Mouse (Mus musculus) liver, embryonic 13.5 days (tissue): Measurements from ENCODE around the gene Drd2. TPM values are rescaled to one million over a fixed set of nuclear protein-coding genes. Genes with fewer than 3 reads are reported as not detected.

ENCODE experiments used
- ATAC-seq: fragments of 200-750 bp; cut with Nextera tagmentation; 2 replicates; pipeline ENCODE4 v1.8.0; 2017; ENCODE audit warnings: low read depth, mild to moderate bottlenecking, moderate number of reproducible peaks, moderate library complexity
- DNase-seq: peaks from one replicate; pipeline ENCODE4 v3.0.0; 2022
- H3K27ac ChIP-seq: fragments of 300-500 bp; sonication (generic); 2 replicates; pipeline ENCODE4 v1.5.1; 2015; ENCODE audit warnings: moderate library complexity, mild to moderate bottlenecking, inconsistent platforms
- H3K27me3 ChIP-seq: fragments of 300-500 bp; sonication (generic); 2 replicates; pipeline ENCODE4 v1.6.1; 2015; ENCODE audit warnings: mild to moderate bottlenecking, inconsistent platforms
- H3K36me3 ChIP-seq: fragments of 300-500 bp; sonication (generic); 2 replicates; pipeline ENCODE4 v1.6.1; 2015; ENCODE audit warnings: mild to moderate bottlenecking, inconsistent platforms
- H3K4me1 ChIP-seq: fragments of 300-500 bp; sonication (generic); replicated peaks from 2 replicates; pipeline ENCODE4 v1.6.1; 2015; ENCODE audit warnings: inconsistent platforms
- H3K4me2 ChIP-seq: fragments of 300-500 bp; sonication (generic); 2 replicates; pipeline ENCODE4 v1.6.1; 2015; ENCODE audit warnings: inconsistent platforms, mild to moderate bottlenecking, moderate library complexity
- H3K4me3 ChIP-seq: fragments of 300-500 bp; sonication (generic); replicated peaks from 2 replicates; pipeline ENCODE4 v1.5.1; 2015; ENCODE audit warnings: mild to moderate bottlenecking, inconsistent platforms
- H3K9ac ChIP-seq: fragments of 300-500 bp; sonication (generic); 2 replicates; pipeline ENCODE4 v1.6.1; 2015; ENCODE audit warnings: mild to moderate bottlenecking, inconsistent platforms
- H3K9me3 ChIP-seq: fragments of 300-500 bp; sonication (generic); replicated peaks from 2 replicates; pipeline ENCODE4 v1.6.1; 2016; ENCODE audit warnings: inconsistent platforms
- WGBS: fragments of 180-500 bp; shearing (Covaris S2); methylation state at CpG from one replicate; pipeline ENCODE4 v1.1.7; 2015; ENCODE audit not compliant: insufficient replicate concordance; 5-methylcytosine and 5-hydroxymethylcytosine counted together
- polyA plus RNA-seq: library from polyadenylated mRNA; unstranded; fragments of >200 nt; fragmentation: Nextera tagmentation; extraction: Ambion mirVana; gene quantifications from 2 replicates; pipeline ENCODE4 v1.2.1, GENCODE M21; 2015

The Drd2 gene
- not detected in 2 replicates for polyA plus RNA-seq

- WGBS: 2% methylated on average over 47 of the region's 84 CpGs
- no peak within 1 kb of the TSS for H3K9ac ChIP-seq
- no peak for DNase-seq
- peaks cover 42% of the 10 kb centered on the region for H3K27me3 ChIP-seq
- 0 out of 2 replicates have a peak, but pooled peaks cover 3% of the 10 kb centered on the region for H3K4me1 ChIP-seq
- H3K36me3 ChIP-seq: no peaks in the 10 kb centered on the region
- peak within 1 kb of the TSS; percentile 36 for H3K4me2 ChIP-seq
- H3K27ac ChIP-seq: no peak within 1 kb of the TSS
- no peaks in the 10 kb centered on the region for H3K9me3 ChIP-seq
- ATAC-seq: peak; percentile 50
- H3K4me3 ChIP-seq: peak within 1 kb of the TSS; percentile 25
These were observed at the start of gene Drd2 for GRCm38 (mm10) chr9:49340136-49341043. Gene Drd2 (plus strand): TSS chr9:49340627.

DNA sequence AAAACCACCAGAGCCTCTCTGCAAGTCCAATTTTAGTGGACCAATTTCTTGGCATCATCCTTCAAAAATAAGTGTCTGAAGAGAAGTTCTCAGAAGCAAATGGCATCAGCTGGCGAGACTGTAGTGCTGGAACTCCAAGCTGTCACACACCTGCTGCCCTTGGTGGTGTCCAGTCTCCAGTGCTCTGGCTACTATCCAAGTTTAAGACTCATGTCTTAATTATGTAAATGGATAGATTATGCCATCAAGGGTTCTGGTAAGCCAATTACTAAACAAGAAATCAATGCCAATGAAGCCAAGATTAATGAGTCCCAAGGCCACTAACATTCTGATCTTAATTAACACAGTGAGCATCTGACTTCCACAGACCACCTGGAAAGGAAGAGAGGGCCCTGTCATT lies 45.3 kb upstream of the Drd2 start:
- Histone ChIP-seq H3K4me2 (no peak overlapping the region), H3K9ac (no peak overlapping the region), H3K4me1 (no peaks in the 10 kb centered on the region), H3K27me3 (no peaks in the 10 kb centered on the region), H3K27ac (no peak overlapping the region), H3K4me3 (no peak overlapping the region), H3K9me3 (no peaks in the 10 kb centered on the region), H3K36me3 (no peaks in the 10 kb centered on the region)
- 44% methylated on average over 1 of the region's 1 CpGs for WGBS
- DNase-seq (no peak), ATAC-seq (no peak)

DNA sequence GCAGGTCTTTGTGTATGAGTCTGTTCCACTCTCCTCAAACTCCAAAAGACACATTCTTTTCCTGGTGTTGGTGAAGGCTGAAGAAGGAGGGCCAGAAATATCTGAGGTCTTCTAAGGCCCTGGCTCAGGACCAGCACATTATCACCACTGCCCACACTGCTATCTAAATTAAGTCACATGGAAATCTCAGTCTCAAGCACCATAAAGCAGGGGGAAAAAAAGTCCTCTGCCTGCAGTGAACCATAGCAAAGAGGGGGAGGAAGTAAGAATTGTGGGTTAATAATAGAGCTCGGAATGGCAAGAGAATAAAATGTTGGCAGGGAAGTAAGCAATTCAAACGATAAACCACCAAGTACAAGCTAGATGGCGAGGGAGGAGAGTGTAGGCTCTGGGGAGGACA lies 32.9 kb upstream of the Drd2 start:
- Histone ChIP-seq H3K4me1 (no peaks in the 10 kb centered on the region), H3K27ac (no peak overlapping the region), H3K9me3 (no peaks in the 10 kb centered on the region), H3K27me3 (no peaks in the 10 kb centered on the region), H3K9ac (no peak overlapping the region), H3K4me3 (no peak overlapping the region), H3K4me2 (no peak overlapping the region), H3K36me3 (no peaks in the 10 kb centered on the region)
- no peak for ATAC-seq
- WGBS: 45% methylated on average over 3 of the region's 3 CpGs
- DNase-seq: no peak

- no peak for DNase-seq
These were observed 29.6 kb upstream of the Drd2 start for GRCm38 (mm10) chr9:49310821-49311220.

DNA sequence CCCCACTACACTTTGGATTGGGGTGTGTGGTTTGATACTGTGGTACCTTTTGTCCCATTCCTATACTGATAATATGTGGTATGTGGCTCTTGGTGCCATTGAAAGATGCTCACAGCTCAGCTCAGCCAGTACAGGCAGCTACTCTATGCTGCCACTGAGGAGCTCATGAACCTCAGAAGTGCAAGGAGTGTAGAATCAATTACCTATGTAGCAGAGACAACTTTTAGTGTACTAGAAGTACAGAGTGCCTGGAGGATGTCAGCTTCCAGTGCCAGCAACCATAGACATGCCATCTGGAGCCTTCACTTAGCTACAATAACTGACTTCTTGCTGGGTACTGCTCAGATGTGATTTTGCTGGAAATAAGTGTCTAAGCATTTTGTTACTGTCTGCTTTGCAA lies 21.8 kb upstream of the Drd2 start:
- H3K4me1 ChIP-seq: no peaks in the 10 kb centered on the region
- no peak overlapping the region for H3K27ac ChIP-seq
- no peak overlapping the region for H3K9ac ChIP-seq
- no peaks in the 10 kb centered on the region for H3K36me3 ChIP-seq
- no peak overlapping the region for H3K4me2 ChIP-seq
- H3K27me3 ChIP-seq: no peaks in the 10 kb centered on the region
- ATAC-seq (no peak), DNase-seq (no peak)
- no peaks in the 10 kb centered on the region for H3K9me3 ChIP-seq
- H3K4me3 ChIP-seq: no peak overlapping the region

More at GRCm38 (mm10) chr9:49310821-49311220, 29.6 kb upstream of the Drd2 start:
- Histone ChIP-seq H3K9me3 (no peaks in the 10 kb centered on the region), H3K4me1 (no peaks in the 10 kb centered on the region), H3K4me2 (no peak overlapping the region), H3K27me3 (no peaks in the 10 kb centered on the region), H3K36me3 (no peaks in the 10 kb centered on the region), H3K9ac (no peak overlapping the region), H3K4me3 (no peak overlapping the region), H3K27ac (no peak overlapping the region)
- ATAC-seq: no peak
- 39% methylated on average over 4 of the region's 4 CpGs for WGBS

GRCm38 (mm10) chr9:49341044-49341365 lies 578 bp downstream of the Drd2 start:
- Histone ChIP-seq H3K9ac (no peak overlapping the region), H3K27ac (no peak overlapping the region), H3K9me3 (no peaks in the 10 kb centered on the region), H3K4me2 (0 out of 2 replicates have a peak overlapping the region, but pooled peaks have one; percentile 36), H3K27me3 (peaks cover 42% of the 10 kb centered on the region), H3K36me3 (no peaks in the 10 kb centered on the region), H3K4me3 (no peak overlapping the region), H3K4me1 (0 out of 2 replicates have a peak, but pooled peaks cover 3% of the 10 kb centered on the region)
- ATAC-seq: no peak
- no peak for DNase-seq
- 4% methylated on average over 10 of the region's 10 CpGs for whole genome bisulfite sequencing

GRCm38 (mm10) chr9:49365763-49366162 lies 25.3 kb downstream of the Drd2 start:
- H3K9ac ChIP-seq: no peak overlapping the region
- H3K4me2 ChIP-seq: no peak overlapping the region
- H3K9me3 ChIP-seq: no peaks in the 10 kb centered on the region
- no peaks in the 10 kb centered on the region for H3K4me1 ChIP-seq
- H3K27me3 ChIP-seq: no peaks in the 10 kb centered on the region
- no peaks in the 10 kb centered on the region for H3K36me3 ChIP-seq
- H3K27ac ChIP-seq: no peak overlapping the region
- DNase-seq (no peak), ATAC-seq (peak; percentile 41; the same call in 1 of the 2 replicates)
- no peak overlapping the region for H3K4me3 ChIP-seq
- 11% methylated on average over 5 of the region's 5 CpGs for WGBS

DNA sequence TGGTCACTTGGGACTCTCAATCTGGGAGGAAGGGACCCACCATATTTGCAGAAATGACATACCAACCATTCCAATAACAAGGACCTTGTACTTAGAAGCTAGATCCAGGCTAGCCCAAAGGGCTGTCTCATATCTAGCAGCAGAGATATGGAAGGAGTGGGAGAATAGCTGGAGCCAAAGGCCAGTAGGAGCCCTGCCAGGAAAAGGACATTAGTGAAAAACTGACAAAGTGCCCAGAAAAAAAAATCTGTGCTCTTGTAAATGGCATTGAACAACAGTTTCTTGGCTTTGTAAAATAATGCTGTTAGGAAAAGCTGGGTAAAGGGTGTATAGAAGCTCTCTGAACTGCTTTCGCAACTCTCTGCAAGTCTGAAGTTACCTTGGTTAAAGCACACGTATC lies 33.5 kb downstream of the Drd2 start:
- Histone ChIP-seq H3K9me3 (no peaks in the 10 kb centered on the region), H3K27me3 (no peaks in the 10 kb centered on the region), H3K4me2 (no peak overlapping the region), H3K4me1 (no peaks in the 10 kb centered on the region), H3K36me3 (no peaks in the 10 kb centered on the region), H3K4me3 (no peak overlapping the region), H3K9ac (no peak overlapping the region), H3K27ac (no peak overlapping the region)
- DNase-seq (no peak), ATAC-seq (no peak)
- WGBS: 58% methylated on average over 2 of the region's 2 CpGs

GRCm38 (mm10) chr9:49379962-49380361 lies 39.5 kb downstream of the Drd2 start:
- DNase-seq: no peak
- no peak overlapping the region for H3K4me3 ChIP-seq
- H3K4me2 ChIP-seq: no peak overlapping the region
- ATAC-seq: no peak
- no peaks in the 10 kb centered on the region for H3K9me3 ChIP-seq
- no peaks in the 10 kb centered on the region for H3K27me3 ChIP-seq
- no peak overlapping the region for H3K27ac ChIP-seq
- H3K4me1 ChIP-seq: no peaks in the 10 kb centered on the region
- no peak overlapping the region for H3K9ac ChIP-seq
- no peaks in the 10 kb centered on the region for H3K36me3 ChIP-seq
- WGBS: 67% methylated on average over 4 of the region's 4 CpGs

GRCm38 (mm10) chr9:49384041-49384440 lies 43.6 kb downstream of the Drd2 start:
- no peak for ATAC-seq
- no peak for DNase-seq
- no peak overlapping the region for H3K4me3 ChIP-seq
- H3K27me3 ChIP-seq: no peaks in the 10 kb centered on the region
- no peaks in the 10 kb centered on the region for H3K9me3 ChIP-seq
- H3K27ac ChIP-seq: no peak overlapping the region
- no peaks in the 10 kb centered on the region for H3K4me1 ChIP-seq
- H3K4me2 ChIP-seq: no peak overlapping the region
- no peak overlapping the region for H3K9ac ChIP-seq
- H3K36me3 ChIP-seq: no peaks in the 10 kb centered on the region
- 73% methylated on average over 3 of the region's 3 CpGs for WGBS

GRCm38 (mm10) chr9:49384855-49385254 lies 44.4 kb downstream of the Drd2 start:
- H3K4me1 ChIP-seq: no peaks in the 10 kb centered on the region
- no peak overlapping the region for H3K4me2 ChIP-seq
- no peak overlapping the region for H3K9ac ChIP-seq
- H3K27ac ChIP-seq: no peak overlapping the region
- 62% methylated on average over 6 of the region's 6 CpGs for WGBS
- ATAC-seq (no peak), DNase-seq (no peak)
- no peak overlapping the region for H3K4me3 ChIP-seq
- H3K27me3 ChIP-seq: no peaks in the 10 kb centered on the region
- no peaks in the 10 kb centered on the region for H3K36me3 ChIP-seq
- H3K9me3 ChIP-seq: no peaks in the 10 kb centered on the region

DNA sequence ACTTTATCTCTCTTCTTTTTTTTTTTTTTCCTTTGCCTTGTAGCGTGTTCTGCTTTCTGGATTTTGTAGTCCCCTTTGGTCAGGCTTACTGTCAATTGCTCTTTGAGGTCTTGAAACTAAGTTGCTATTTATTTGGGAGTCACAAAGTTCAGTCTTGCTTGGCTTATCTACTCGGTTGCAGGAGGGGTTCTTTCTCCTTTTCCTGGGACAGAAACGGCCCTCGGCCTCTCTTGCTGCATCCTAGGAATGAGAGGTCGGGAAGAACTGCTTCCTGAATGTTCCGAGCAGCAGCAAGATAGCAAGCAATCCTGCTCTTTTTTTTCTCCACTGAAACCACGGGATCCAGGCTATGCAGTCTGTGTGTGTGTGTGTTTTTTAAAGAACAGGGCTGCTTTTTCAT lies 44.9 kb downstream of the Drd2 start:
- H3K4me3 ChIP-seq: no peak overlapping the region
- H3K4me1 ChIP-seq: no peaks in the 10 kb centered on the region
- H3K27me3 ChIP-seq: no peaks in the 10 kb centered on the region
- H3K27ac ChIP-seq: no peak overlapping the region
- H3K9ac ChIP-seq: no peak overlapping the region
- WGBS: 13% methylated on average over 7 of the region's 7 CpGs
- DNase-seq (no peak), ATAC-seq (no peak)
- no peak overlapping the region for H3K4me2 ChIP-seq
- no peaks in the 10 kb centered on the region for H3K9me3 ChIP-seq
- no peaks in the 10 kb centered on the region for H3K36me3 ChIP-seq
